Mouse (Mus musculus) cerebellum, adult 18-20 months (tissue): ENCODE results near the gene Pklr.
"Not testable (repeated sequence)": the region's sequence is repeated elsewhere in the genome, so short reads cannot be mapped to it uniquely, and the experiment has no call there.

Experiments used
- DNase-seq, 2 experiments: peaks; one replicate each; pipeline ENCODE4 v3.0.0; 2021

Gene Pklr

DNA sequence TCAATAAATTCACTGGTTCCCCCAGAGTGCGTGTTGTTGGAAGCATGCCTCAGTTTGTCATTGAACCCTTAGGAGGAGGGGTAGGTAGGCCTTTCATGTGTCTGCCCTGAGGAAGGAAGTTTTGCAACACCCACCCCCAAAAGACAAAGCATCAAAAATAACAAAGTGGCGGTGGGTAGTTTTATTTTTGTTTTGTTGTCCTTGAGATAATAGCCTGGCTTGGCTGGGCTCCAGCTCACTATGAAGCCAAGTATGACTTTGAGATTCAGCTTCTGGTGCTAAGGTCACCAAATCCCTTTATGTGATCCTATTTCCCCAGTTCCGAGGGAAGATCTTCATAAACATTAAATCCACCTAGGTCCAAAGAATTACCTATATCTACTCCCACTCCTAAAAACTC lies 11.7 kb upstream of the Pklr start:
- no peak for DNase-seq

DNA sequence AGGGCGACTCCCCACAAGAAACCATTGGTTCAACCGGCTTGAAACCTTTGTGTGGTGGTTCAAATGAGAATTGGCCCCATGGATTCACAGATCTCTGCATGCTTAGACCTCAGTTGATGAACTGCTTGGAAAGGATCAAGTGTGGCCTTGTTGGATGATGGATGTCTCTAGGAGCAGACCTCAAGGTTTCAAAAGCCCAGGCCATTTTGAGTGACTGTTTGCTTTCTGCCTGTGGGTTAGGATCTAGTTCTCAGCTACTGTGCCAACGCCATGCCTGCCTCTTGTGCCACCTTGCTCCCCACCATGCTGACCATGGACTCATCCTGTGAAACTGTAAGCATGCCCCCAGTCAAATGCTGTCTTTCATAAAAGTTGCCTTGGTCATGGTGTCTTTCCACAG lies 10.0 kb upstream of the Pklr start:
- DNase-seq = no peak

DNA sequence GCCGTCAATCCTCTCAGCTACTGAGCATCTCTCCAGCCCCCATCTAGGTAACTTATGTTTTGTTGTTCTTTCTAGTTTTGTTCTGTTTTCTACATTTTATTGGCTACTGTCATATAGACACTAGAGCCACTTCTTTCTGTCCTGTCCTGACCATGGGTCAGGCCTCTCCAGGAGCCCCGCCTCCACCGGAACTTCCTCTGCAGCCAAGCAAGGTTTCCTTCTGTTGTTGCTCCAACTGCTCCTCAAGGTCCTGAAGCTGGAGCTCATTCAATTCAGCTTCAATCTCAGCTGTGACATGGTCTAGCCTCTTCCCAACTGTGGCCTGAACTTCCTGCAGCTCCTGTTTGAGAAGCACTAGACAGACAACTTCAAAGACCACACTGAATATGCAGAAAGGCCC lies 6.0 kb upstream of the Pklr start:
- no peak for DNase-seq

DNA sequence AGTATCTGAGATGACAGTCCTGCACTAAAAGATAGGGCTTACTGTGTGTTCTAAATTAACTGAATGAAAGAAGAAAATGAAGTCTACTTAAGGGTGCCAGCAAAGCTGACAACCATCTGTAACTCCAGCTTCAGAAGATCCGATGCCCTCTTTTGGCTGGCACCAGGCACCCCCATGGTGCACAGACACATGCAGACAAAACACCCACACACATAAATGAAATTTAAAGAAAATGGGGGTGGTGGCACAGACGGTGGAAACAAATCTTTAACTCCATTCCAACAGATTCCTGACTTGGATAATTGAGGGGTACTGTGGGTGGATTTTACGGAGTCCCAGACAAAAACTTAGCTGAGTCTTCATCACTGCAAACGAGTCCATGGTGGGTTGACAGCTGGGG lies 4.1 kb upstream of the Pklr start:
- DNase-seq = no peak

DNA sequence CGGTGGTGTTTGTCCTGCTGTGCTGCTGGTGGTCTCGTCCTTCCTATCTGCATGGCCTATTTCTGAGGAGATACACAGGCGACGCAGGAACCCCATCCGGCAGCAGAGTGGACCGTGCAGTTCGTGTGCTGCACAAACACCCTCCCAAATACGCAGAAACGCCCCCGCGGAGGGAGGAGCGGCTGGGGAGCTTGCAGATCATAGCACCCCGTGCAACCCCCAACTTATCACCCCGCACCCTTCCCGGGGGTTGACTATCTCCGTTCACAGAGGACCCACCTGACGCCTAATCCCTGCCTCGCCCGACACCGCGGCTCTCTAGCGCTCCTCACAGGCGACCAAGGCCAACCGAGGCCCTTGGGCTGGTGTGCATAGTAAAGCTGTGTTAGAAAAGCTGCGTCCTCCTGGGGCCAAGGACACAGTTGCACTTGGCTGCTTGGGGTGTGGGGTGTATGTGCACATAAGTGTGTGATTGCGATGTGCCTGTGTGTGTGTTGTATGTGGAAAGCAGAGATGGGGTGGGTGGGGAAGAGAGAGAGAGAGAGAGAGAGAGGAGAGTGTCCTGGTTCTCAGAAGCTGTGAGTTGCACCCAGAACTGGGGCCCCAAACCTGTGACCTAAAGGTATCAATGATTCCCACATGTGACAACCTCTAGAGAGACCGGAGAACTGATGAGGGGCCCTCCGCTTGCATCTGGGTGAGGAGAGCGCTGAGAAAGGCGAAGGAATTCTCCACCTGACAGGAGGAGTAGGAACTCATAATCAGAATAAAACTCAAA lies 3.5 kb upstream of the Pklr start:
- DNase-seq = peak; percentile 64 to 67

DNA sequence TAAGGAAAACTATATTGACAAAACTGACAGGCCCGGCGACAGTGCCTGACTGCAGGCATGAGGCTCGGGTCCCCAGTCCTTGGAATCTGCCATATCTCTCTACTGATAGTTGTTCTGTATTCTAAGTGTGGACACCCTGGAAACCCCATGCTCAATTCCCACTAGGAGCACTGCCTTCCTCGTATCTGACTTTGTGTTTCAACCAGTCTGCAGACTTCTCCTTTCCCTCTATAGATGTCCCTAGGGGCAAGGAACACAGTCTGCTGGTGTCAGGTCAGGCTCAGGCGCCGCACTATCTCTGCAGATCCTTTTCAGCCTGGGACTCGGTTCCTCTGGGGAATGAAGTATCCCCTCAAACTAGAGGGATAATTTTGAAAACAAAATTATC lies 2.9 kb upstream of the Pklr start:
- DNase-seq = no peak

DNA sequence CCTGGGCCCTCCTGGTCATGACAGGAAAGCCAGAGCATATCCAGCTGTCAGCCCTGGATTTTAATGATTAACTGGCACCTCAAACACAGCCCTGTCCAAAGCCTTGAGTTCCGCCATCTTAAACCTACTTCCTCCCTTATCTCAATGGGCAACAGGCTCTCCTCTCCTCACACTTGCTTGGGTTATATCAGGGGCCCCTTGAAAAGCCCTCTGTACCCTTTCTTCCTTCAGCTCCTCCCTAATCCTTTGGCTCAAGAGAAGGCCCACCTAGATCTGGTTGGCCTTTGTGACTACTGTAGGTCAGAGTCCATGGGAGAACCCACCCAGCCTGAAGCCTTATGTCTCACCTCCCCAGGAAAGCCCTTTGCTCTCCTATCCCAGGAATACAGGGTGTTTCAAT lies 2.2 kb upstream of the Pklr start:
- DNase-seq = no peak

DNA sequence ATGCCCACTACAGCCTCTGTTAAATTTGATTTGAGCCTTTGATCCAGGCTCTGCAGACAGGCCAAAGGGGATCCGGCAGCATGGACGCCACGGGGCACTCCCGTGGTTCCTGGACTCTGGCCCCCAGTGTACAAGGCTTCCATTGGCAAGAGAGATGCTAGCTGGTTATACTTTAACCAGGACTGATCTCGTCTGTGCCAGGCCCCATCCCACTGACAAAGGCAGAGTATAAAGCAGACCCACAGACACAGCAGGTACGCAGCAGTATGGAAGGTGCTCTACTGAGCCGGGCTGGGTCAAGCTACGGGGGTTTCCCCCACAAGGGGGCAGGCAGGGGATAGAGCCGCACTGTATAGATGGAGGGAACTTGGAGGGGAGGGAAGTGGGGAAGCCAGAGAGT lies 423 bp downstream of the Pklr start:
- no peak for DNase-seq

DNA sequence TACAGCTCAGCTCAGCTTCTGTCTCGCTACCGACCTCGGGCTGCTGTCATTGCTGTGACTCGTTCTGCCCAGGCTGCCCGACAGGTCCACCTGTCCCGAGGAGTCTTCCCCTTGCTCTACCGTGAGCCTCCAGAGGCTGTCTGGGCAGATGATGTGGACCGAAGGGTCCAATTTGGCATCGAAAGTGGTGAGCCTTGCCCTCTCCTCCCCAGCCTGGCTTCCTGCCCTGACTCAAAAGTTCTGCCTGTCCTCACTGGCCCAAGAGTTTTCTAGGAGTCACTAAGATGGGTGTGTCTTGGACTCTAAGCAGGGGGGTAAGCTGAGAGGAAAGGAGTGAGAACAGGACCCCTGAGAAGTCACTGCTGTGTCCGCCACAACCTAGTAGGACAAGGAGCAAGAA lies 8.9 kb downstream of the Pklr start:
- no peak for DNase-seq

DNA sequence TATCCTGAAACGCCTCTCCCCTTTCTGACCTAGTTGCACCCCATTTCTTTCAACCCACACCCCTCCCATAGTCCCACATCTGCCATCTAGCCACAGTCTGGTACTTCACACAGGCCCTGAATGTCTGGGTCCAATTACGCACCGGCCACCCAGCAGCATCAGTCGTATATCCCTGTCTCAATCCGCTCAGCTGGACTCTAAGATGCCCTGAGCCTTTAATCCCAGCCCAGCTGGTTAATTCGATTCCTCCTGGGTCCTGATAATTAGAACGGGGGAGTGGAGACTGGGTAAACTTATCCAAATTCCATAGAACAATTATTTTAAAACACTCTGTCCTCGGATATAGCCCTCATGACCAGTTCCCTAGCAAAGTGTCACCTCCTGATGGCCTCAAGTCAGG lies 9.6 kb downstream of the Pklr start:
- DNase-seq = no peak

DNA sequence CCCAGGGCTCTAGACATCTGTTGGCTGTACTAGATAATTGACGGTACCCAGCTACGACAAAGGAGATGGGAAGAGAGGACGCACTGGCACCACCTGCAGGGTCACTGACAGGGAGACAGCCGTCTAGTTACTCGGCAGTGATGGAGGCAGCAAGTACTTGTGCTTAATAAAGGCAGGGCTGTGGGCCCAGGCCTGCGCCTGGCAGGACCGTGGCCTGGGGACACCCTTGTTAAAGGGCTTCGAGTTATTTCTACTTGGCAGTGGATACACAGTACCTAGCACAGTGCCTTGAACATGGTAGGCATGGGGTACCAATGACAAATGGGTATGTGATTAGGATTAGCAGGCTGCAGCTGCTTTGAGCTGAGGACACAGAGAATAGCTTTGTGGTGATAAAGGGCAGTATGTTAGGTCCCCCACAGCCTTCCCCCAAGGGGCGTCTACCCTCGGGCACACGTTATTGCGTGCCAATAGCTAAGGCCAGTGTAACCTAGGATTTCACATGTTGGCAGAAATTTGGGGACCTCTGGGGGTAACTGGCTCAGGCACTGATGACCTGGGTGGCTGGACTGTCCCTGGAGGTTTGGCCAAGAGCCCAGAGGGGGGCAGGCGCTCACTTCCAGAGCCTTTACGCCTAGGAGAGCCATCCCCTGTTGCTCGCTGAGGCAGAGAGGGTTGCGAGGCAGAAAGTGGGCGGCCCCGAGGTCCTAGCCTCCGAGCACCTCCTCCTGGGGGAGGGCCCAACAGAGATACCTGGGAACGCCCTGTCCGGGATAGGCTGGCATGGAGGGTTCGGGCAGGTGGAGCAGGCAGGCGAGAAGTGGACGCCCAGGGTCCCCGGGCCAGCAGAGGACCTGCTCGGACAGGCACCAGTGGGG lies 11.4 kb downstream of the Pklr start:
- DNase-seq = peak; percentile 15 to 27

DNA sequence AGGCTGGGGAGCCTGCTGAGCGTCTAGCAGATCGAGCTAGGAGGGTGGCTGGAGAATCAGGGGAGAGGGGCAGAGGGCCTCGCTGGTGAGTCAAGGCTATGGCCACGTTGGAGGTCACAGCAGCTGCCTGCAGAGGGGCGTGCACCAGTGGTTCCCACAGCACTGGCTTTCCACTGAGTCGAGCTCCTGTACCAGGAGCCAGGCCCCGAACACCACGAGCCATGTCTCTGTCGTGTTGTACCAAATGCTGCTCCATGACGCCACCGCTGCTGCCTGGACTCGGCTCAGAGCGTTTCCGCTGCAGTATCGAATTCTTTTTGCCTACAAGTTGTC lies 12.0 kb downstream of the Pklr start:
- no peak for DNase-seq

DNA sequence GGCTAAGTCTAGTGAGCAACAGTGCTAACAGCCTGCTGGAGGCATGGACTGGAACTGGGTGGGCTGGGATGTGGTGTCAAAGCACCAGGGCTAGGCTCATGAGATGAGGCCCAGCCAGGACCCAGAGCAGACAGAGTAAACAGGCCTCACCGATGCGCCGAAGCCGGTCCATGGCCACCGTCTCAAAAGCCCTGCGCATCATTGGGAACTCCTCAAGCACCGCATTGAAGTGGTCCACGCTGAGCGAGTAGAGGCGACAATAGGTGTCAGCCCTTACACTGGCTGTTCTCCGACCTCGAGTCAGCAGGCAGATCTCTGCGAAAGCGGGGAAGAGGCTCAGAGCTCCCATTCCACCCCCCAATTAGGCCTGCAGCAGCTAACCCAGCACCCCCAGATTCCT lies 12.6 kb downstream of the Pklr start:
- DNase-seq = no peak

DNA sequence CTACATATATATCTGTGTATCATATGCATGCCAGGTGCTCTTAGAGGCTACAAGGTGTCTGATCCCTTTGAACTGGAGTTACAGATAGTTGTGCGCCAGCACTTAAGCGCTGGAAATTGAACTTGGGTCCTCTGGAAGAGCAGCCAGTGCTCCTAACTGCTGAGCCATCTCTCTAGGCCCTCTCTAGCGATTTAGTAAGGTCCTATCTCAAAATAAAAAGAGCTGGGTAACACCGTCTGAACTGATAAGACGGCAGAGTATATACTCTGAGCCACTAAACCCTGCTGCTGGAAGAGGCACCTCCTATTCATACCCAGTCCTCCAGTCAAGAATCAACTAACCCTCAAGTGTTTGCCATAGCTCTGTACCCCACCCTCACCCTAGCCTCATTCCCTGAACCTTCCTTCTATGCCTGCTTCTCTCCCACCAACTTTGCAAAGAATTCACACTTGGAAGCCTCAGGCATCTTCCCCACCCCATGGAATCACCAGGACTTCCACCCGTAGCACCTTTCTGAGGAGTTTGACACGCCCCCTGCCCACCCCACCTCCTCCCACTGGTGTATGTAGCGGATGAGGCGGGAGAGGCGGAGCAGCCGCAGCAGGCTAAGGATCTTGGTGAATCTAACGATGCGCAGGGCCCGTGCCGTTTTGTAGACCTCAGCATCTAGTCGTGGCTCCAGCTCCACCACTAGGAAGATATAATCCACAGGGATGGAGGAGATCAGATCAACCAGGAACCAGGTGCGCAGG lies 16.3 kb downstream of the Pklr start:
- DNase-seq = no peak

DNA sequence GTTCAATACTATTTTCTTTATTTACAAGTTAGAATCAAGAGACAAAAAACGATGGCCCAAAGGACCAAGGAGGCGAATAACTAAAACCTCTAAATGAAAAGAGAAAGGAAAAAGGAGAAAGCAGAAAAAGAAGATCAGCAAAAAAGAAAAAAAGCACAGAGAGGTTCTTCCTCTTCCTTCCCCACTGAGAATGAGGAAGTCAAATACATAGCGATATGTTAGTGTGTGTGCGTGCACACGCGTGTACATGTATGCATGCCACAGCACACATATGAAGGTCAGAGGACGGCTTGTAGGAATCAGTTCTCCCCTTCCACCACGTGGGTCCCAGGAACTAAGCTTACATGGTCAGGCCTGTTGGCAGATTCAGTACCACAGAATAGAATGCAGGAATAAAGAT lies 21.0 kb downstream of the Pklr start:
- no peak for DNase-seq

DNA sequence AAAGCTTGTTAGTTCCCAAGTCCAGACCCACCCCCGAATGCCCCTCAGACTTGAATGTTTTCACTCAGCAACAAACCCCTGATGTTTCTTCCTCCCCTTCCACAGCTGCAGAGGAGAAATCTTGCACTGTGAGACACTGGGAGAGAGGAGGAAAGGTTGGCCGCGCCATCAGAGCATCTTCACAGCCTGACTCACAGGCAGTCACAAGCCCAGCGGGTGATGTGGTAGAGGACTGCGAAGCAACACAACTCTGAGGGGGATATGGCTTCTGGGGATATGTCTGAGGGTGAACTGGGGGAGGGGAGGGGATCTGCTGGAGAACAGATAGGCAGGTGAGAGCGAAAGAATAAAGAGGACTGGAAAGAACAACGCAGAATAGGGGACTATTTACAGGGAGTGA lies 22.7 kb downstream of the Pklr start:
- no peak for DNase-seq

DNA sequence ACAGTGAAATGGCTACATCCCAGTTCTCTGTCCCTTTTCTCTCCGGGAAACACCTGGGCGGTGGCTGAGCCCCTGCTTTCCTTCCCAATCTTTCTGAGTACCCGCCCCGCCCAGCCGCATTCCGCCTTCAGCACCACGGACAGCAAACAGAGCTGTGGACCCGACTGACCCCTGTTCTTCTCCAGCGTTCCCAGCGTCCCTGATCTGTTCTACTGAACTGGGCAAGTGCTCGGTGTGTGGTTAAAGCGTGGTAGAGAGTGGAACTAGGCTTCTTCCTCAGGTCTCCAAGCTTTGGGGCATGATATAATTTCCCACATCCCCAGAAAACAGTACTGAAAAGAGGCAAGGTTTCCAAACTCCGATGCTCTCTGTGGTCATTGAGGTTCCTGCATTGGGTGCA lies 23.3 kb downstream of the Pklr start:
- no peak for DNase-seq

DNA sequence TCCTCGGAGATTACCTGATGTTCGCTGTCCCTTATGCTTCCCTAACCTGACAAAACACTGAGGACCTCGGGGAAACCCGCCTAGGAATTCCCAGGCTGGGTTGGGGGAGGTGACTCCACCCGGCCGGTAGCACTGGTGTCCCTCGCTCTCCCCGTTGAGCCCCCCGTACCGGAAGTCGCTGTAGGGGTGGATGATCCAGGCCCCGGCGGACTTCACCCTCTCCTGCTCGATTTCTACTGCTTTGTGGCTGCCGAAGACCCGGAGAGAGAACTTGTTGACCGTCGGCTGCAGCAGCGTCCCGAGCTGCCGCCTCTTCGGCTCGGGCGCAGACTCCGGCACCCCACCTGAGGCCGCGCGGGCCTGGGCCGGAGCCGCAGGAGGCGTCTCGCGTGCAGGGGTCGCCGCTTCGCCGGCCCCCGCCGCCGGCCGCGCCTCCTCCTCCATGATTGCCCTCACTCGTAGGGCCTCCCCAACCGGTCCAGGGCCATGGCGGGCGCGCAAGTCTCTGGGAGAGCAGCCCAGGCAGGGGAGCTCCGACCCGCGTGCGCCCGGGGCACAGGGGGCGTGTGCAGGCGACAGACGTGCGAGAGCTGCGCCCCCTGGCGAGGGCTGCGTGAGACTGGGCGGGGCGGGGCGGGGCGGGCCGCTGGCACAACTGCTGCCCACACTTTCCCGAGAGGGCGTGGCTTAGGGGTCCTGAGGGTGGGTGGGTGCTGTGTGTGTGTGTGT lies 23.8 kb downstream of the Pklr start, which contains the start of gene Hcn3:
TSS of gene Hcn3 (minus strand) at position 581 of the 729 bp plus-strand sequence.
- DNase-seq = peak; percentile 60 to 70

DNA sequence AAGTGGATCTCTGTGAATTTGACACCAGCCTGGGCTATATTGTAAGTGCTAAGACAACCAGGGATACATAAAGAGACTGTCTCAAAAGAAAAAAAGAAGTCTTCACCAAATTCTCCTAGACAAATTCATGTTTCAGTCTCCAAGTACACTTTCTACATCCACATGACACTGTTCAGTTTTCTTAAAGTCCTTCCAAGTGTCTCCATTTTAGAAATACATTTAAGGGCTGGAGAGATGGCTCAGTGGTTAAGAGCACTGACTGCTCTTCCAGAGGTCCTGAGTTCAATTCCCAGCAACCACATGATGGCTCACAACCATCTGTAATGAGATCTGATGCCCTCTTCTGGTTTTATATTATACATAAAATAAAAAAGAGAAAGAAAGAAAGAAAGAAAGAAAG lies 25.3 kb downstream of the Pklr start:
- not testable (repeated sequence) for DNase-seq

DNA sequence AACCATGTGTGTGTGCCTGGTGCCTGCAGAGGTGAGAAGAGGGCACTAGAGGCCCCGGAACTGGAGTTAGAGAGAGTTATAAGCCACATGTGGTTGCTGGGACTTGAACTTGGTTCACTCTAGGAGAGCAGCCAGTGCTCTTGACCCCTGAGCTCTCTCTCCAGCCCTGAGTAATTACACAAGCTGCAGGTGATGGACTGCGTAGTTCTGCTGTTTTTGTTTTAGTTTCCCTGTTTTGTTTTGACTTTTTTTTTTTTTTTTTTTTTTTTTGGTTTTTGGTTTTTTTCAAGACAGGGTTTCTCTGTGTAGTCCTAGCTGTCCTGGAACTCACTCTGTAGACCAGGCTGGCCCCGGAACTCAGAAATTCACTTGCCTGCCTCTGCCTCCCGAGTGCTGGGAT lies 25.8 kb downstream of the Pklr start:
- DNase-seq = no peak

DNA sequence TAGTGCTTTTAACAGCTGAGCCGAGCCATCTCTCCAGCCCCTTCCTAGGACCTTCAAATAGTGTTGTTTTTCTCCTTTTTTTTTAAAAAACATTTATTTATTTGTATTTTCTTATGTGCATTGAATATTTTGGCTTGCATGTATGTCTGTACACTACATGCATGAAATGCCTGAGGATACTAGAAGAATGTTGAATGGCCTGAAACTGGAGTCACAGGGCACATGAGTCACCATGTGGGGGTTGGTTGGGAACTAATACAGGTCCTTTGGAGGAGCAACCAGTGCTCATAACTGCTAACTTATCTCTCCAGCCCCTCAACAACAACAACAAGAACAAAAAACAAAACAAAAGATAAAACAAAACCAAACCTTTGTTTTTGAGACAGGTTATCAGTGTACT lies 27.2 kb downstream of the Pklr start:
- DNase-seq = no peak

DNA sequence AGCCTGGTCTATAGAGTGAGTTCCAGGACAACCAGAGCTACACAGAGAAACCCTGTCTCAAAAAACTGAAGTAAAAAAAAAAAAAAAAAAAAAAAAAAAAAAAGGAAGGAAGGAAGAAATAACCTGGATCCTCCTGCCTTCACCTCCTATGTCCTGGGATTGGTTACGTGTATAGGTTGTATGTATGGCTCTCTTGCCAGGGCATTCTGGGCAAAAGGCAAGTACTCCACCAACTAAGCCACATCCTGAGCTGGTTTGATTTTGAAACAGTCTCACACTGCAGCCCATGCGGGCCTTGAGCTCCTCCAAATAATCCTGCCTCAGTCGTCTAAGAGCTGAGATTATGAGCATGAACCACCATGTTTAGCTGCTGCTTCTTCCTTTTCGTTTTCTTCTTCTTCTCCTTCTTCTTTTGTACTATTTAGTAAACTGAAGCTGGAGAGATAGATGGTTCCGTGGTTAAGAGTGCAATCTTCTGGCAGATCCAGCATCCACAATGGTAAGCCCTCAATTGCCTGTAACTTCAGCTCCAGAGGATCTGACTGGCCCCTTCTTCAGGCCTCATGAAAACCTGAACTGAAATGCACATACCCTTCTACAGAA lies 27.8 kb downstream of the Pklr start:
- DNase-seq = no peak
